Mouse (Mus musculus): Measurements from ENCODE around the gene Zhx3. TPM values are rescaled to one million over a fixed set of nuclear protein-coding genes. Genes with fewer than 3 reads are reported as not detected.

The Zhx3 gene
- total and polyA plus RNA-seq, 2 experiments: 12.3 to 33.5 TPM

DNA sequence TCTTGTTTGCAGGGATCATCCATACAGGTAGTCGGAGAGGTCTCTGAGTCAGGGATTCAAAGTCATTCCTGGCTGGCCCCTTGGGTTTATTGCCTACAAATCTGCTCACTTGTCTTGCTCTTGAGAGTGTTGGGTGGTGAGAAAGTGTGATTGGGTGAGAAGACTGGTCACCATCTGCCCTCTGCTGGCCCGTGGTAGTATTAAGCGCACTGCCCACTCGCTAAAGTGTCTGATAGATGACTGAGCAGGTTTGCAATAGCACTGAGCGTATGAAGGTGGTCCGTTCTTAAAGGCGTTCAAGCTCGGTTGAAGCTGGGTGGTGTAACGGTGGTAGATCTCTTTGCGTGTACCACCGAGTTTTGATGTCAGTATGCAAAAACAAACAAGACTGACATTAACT lies 14.5 kb upstream of the Zhx3 start:
- no peaks in the 10 kb centered on the region for H3K36me3 ChIP-seq (ENCODE audit: control insufficient read depth, insufficient read depth, low read length)
- H3K27me3 ChIP-seq (ENCODE audit: control insufficient read depth, insufficient read depth, low read length): no peaks in the 10 kb centered on the region
- peak; percentile 70 for DNase-seq (ENCODE audit: extremely low read depth, low read depth, low spot score)
- WGBS: 2% methylated on average over 11 of the region's 11 CpGs
- no peak for TF ChIP-seq POLR2A (IDR thresholded peaks at IDR 0.05; ENCODE audit: extremely low read depth, insufficient read depth, low read length)
- peak; percentile 91 for TF ChIP-seq CTCF (IDR thresholded peaks at IDR 0.05; ENCODE audit: low read depth, low read length)
- H3K9ac ChIP-seq (ENCODE audit: low read depth, low read length): peak overlapping the region; percentile 43
- H3K27ac ChIP-seq (replicated peaks; ENCODE audit: insufficient read depth, low read depth, low read length): no peak overlapping the region; the same call in 1 of the 2 replicates
- no peaks in the 10 kb centered on the region for H3K79me2 ChIP-seq (ENCODE audit: control insufficient read depth, insufficient read depth, low read length)
- H3K4me3 ChIP-seq (ENCODE audit: insufficient read depth, low read depth, low read length): peak overlapping the region; percentile 55; the same call in 1 of the 2 replicates
- no peaks in the 10 kb centered on the region for H3K4me1 ChIP-seq (ENCODE audit: control insufficient read depth, insufficient read depth, low read length)

DNA sequence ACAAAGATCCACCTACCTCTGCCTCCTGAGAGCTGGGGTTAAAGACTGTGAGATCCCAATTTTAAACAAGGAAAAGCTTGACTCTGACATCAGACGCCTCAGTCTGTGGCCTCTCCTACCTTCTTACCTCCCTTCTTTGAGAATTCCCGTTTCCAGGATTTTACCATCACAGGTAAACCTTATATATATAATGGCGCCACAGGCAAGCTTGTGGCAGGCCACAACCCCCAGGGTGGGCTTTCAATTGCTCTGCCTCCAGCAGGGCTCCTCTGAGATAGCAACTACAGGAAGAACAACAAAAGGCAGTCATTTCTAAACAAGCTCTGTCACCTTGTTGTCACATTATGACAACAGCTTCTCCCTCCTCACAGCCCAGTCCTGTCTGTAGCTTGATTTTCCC lies 13.4 kb upstream of the Zhx3 start:
- no peak overlapping the region for H3K27ac ChIP-seq (replicated peaks; ENCODE audit: insufficient read depth, low read depth, low read length)
- H3K79me2 ChIP-seq (ENCODE audit: control insufficient read depth, insufficient read depth, low read length): no peaks in the 10 kb centered on the region
- H3K4me3 ChIP-seq (ENCODE audit: insufficient read depth, low read depth, low read length): no peak overlapping the region

DNA sequence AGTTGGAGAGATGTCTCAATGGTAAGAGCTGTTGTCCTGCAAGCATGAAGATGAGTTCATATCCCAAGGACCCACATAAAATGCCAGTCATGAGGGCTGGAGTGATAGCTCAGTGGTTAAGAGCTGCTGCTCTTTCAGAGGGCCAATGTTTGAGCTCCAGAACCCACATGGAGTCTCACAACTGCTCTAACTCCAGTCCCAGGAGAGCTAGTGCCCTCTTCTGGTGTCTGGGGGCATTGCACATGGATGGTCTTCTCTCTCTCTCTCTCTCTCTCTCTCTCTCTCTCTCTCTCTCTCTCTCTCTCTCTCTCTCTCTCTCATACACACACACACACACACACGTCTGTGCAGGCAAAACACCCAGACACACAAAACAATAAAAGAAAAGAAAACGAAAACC lies 12.0 kb upstream of the Zhx3 start:
- no peaks in the 10 kb centered on the region for H3K79me2 ChIP-seq (ENCODE audit: control insufficient read depth, insufficient read depth, low read length)
- peak; percentile 65 for DNase-seq (ENCODE audit: extremely low read depth, low read depth, low spot score)
- no peak overlapping the region for H3K4me3 ChIP-seq (ENCODE audit: insufficient read depth, low read depth, low read length)
- H3K27ac ChIP-seq (replicated peaks; ENCODE audit: insufficient read depth, low read depth, low read length): no peak overlapping the region
- no peaks in the 10 kb centered on the region for H3K36me3 ChIP-seq (ENCODE audit: control insufficient read depth, insufficient read depth, low read length)
- 25% methylated on average over 2 of the region's 2 CpGs for WGBS
- peak; percentile 77 for TF ChIP-seq CTCF (IDR thresholded peaks at IDR 0.05; ENCODE audit: low read depth, low read length)
- no peak for TF ChIP-seq POLR2A (IDR thresholded peaks at IDR 0.05; ENCODE audit: extremely low read depth, insufficient read depth, low read length)
- no peaks in the 10 kb centered on the region for H3K27me3 ChIP-seq (ENCODE audit: control insufficient read depth, insufficient read depth, low read length)
- no peak overlapping the region for H3K9ac ChIP-seq (ENCODE audit: low read depth, low read length)
- 0 out of 2 replicates have a peak, but pooled peaks cover 3% of the 10 kb centered on the region for H3K4me1 ChIP-seq (ENCODE audit: control insufficient read depth, insufficient read depth, low read length)

More for the DNA sequence above, 13.4 kb upstream of the Zhx3 start:
- no peaks in the 10 kb centered on the region for H3K36me3 ChIP-seq (ENCODE audit: control insufficient read depth, insufficient read depth, low read length)
- DNase-seq (ENCODE audit: extremely low read depth, low read depth, low spot score): no peak
- H3K9ac ChIP-seq (ENCODE audit: low read depth, low read length): no peak overlapping the region
- TF ChIP-seq POLR2A (IDR thresholded peaks at IDR 0.05; ENCODE audit: extremely low read depth, insufficient read depth, low read length) (no peak), CTCF (IDR thresholded peaks at IDR 0.05; ENCODE audit: low read depth, low read length) (no peak)
- no peaks in the 10 kb centered on the region for H3K27me3 ChIP-seq (ENCODE audit: control insufficient read depth, insufficient read depth, low read length)
- 0 out of 2 replicates have a peak, but pooled peaks cover 3% of the 10 kb centered on the region for H3K4me1 ChIP-seq (ENCODE audit: control insufficient read depth, insufficient read depth, low read length)
- WGBS: 90% methylated on average over 3 of the region's 3 CpGs

DNA sequence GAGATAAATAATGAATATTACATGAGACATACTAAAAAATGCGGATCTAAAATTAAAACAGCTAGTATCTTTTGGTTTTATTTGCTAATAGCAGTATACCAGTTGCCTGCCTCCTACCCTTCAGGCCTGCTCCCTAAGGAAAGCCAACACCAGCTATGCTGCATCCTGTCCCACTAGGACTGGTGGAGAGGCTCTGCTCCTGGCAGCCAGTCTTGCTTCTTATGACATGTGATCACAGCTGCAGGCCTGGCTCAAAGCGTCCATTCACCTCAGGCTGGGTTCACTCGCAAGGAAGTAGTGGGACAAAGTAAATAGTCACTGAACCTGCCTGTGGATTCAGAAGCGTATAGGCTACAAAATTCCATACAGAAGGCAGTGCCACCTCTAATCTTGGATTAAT lies 11.1 kb upstream of the Zhx3 start:
- Histone ChIP-seq H3K27ac (replicated peaks; ENCODE audit: insufficient read depth, low read depth, low read length) (no peak overlapping the region), H3K79me2 (ENCODE audit: control insufficient read depth, insufficient read depth, low read length) (no peaks in the 10 kb centered on the region), H3K4me1 (ENCODE audit: control insufficient read depth, insufficient read depth, low read length) (0 out of 2 replicates have a peak, but pooled peaks cover 3% of the 10 kb centered on the region), H3K4me3 (ENCODE audit: insufficient read depth, low read depth, low read length) (no peak overlapping the region), H3K9ac (ENCODE audit: low read depth, low read length) (no peak overlapping the region), H3K36me3 (ENCODE audit: control insufficient read depth, insufficient read depth, low read length) (no peaks in the 10 kb centered on the region), H3K27me3 (ENCODE audit: control insufficient read depth, insufficient read depth, low read length) (no peaks in the 10 kb centered on the region)
- DNase-seq (ENCODE audit: extremely low read depth, low read depth, low spot score): peak; percentile 25
- 53% methylated on average over 4 of the region's 4 CpGs for WGBS
- no peak for TF ChIP-seq POLR2A (IDR thresholded peaks at IDR 0.05; ENCODE audit: extremely low read depth, insufficient read depth, low read length)
- no peak for TF ChIP-seq CTCF (IDR thresholded peaks at IDR 0.05; ENCODE audit: low read depth, low read length)

DNA sequence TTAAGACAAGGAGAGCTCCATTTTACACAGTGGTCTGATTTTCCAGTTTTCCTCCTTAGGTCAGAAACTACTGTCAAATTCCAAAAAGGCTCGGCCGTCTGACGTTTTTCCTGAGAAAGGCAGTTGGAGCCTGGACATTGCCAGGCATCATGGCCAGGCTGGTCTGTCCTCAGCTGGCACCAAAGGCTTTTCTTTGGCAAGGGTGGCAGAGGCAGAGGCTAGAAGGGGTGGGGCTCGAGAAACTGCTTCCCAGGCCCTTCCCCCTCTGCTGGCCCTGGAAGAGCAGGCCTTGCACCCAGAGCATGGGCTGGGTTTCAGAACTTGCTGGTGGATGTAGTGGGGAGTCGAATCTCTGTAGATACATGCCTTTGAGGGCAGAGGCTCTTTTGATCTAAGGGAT lies 9.6 kb upstream of the Zhx3 start:
- H3K4me3 ChIP-seq (ENCODE audit: insufficient read depth, low read depth, low read length): no peak overlapping the region
- TF ChIP-seq POLR2A (IDR thresholded peaks at IDR 0.05; ENCODE audit: extremely low read depth, insufficient read depth, low read length) (no peak), CTCF (IDR thresholded peaks at IDR 0.05; ENCODE audit: low read depth, low read length) (no peak)
- 0 out of 2 replicates have a peak, but pooled peaks cover 3% of the 10 kb centered on the region for H3K4me1 ChIP-seq (ENCODE audit: control insufficient read depth, insufficient read depth, low read length)
- no peaks in the 10 kb centered on the region for H3K79me2 ChIP-seq (ENCODE audit: control insufficient read depth, insufficient read depth, low read length)
- 76% methylated on average over 5 of the region's 5 CpGs for WGBS
- no peaks in the 10 kb centered on the region for H3K27me3 ChIP-seq (ENCODE audit: control insufficient read depth, insufficient read depth, low read length)
- H3K27ac ChIP-seq (replicated peaks; ENCODE audit: insufficient read depth, low read depth, low read length): no peak overlapping the region
- no peaks in the 10 kb centered on the region for H3K36me3 ChIP-seq (ENCODE audit: control insufficient read depth, insufficient read depth, low read length)
- DNase-seq (ENCODE audit: extremely low read depth, low read depth, low spot score): no peak
- no peak overlapping the region for H3K9ac ChIP-seq (ENCODE audit: low read depth, low read length)

DNA sequence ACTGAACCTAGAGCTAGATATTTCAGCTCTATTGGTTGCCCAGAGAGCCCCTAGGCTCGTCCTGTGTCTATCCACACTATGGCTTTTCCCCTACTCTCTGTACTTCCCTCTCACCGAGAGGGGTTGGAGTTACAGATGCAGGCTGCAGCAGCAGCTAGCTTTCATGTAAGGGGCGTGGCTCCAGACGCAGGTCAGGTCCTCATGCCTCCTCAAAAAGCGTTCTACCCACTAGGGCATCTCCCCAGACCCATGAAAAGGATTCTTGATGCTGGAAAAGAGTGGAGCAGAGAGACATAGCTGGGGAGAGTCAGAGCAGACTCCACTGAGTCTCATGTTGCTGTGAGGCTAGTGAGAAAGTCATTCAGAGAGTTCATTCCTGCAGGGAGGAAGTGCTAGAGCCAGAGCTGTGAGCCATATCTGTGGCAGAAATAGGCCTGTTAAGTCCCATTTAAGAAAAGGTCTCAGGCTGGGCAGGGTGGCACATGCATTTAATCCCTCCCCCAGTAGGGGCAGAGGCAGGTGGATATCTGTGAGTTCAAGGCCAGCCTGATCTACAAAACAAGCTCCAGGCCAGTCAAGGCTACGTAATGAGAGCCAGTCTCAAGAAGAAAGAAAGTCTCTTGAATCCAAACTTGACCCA lies 8.8 kb upstream of the Zhx3 start:
- Histone ChIP-seq H3K9ac (ENCODE audit: low read depth, low read length) (no peak overlapping the region), H3K79me2 (ENCODE audit: control insufficient read depth, insufficient read depth, low read length) (no peaks in the 10 kb centered on the region), H3K27ac (replicated peaks; ENCODE audit: insufficient read depth, low read depth, low read length) (no peak overlapping the region), H3K4me1 (ENCODE audit: control insufficient read depth, insufficient read depth, low read length) (0 out of 2 replicates have a peak, but pooled peaks cover 3% of the 10 kb centered on the region), H3K36me3 (ENCODE audit: control insufficient read depth, insufficient read depth, low read length) (no peaks in the 10 kb centered on the region), H3K4me3 (ENCODE audit: insufficient read depth, low read depth, low read length) (no peak overlapping the region), H3K27me3 (ENCODE audit: control insufficient read depth, insufficient read depth, low read length) (no peaks in the 10 kb centered on the region)
- WGBS: 73% methylated on average over 6 of the region's 6 CpGs
- TF ChIP-seq POLR2A (IDR thresholded peaks at IDR 0.05; ENCODE audit: extremely low read depth, insufficient read depth, low read length): no peak
- DNase-seq (ENCODE audit: extremely low read depth, low read depth, low spot score): no peak

All from liver, adult 2 months (tissue).